Mouse (Mus musculus) c-Kit-positive CD71-negative TER-119-negative erythroid progenitor cells, embryonic 14.5 days (primary cell): ENCODE measurements around the gene Syt9.
"Not testable (repeated sequence)": the region's sequence is repeated elsewhere in the genome, so short reads cannot be mapped to it uniquely, and the experiment has no call there.

Experiments
- DNase-seq: peaks from one replicate; pipeline ENCODE4 v3.0.0-alpha.2; 2013; ENCODE audit warnings: low read depth

Gene Syt9

GRCm38 (mm10) chr7:107461699-107462440, 91.3 kb downstream of the Syt9 start:
- DNase-seq = no peak

DNA sequence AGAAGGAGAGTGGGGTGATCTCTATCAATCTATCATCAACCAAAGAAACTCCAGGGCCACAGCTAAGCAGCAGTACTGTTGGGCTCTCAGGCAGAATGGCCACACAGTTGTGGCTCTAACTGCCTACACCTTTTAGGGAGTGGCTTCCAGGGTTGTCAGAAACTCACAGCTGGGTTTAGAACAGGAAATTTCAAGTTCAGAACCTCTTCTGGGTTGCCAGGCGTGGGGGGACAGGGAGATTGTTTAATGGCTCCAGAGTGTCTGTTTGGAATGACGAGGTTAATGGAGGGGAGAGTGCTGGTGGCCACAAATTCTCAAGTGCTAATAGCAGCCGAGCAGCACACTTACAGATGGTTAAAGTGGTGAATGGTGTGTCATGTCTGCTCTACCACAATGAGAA, 92.4 kb downstream of the Syt9 start:
- DNase-seq = no peak

DNA sequence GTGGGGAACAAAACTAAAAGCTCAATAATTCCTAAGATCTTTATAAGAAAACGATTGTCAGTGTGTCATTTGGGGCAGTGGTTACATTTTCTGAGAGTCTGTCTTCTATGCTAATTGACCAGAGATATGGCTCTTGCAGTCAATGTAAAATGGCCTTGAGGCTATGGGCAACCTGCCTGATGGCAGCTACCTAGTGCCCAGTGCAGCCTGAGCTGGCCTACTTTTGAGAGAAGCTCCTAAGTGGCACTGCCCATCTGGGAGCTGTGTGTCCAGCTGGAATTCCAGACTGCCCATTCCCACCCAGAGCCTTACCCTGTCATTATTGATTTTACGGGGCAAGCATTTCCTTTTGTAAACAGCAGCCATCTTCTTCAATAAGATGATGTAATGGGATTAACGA, 94.6 kb downstream of the Syt9 start:
- DNase-seq = no peak

DNA sequence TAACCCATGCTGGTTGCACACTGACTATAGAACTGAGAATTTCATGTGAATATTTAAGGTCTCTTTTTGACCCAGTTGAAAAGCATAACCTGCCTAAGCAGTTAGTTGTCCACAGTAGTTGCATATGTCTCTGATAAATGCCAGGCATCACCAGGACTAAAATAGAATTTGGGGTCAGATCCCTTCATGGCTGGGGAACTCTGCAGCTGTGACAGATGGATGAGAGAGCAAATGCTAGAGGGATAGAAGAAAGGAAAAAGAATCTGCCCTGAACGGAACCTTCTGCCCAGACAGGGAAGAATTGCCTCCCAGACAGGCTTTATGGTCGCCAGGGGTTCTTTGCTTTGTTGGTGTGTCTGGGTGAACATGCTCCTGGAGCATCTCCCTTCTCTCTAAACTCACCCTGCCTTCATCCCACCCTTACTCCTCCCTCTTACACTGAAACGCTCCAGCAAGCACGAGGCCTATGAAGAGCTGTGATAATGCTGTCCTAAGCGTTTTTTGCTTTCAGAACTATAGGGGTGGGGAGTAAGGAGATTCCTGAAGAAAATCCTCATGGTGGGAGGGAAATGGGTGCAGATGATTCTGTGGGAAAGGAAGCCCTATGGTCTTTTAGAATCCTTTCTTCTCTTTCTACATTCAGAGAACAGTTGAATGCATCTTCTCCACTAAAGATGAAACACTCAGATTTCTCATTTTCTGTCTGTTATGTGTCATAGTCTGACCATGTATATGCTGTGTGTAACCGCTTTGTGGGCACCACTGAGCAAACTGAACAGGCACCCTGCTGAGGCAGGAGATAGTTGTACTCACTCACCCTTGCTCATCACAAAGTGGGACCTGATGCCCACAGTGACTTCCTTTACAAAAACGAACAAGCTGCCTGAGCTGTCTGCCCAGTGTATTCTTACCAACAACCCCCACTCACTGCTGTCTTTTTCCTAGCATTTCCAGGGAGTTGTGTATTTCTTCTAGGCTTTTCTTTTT, 108.7 kb downstream of the Syt9 start:
- DNase-seq = no peak

GRCm38 (mm10) chr7:107485709-107486108, 115.2 kb downstream of the Syt9 start:
- not testable (repeated sequence) for DNase-seq

GRCm38 (mm10) chr7:107495428-107495827, 124.9 kb downstream of the Syt9 start:
- DNase-seq = no peak

- no peak for DNase-seq
These were observed 126.4 kb downstream of the Syt9 start for GRCm38 (mm10) chr7:107496923-107497322.

- DNase-seq = no peak
These were observed 130.1 kb downstream of the Syt9 start for GRCm38 (mm10) chr7:107500641-107501040.

- no peak for DNase-seq
These were observed 134.5 kb downstream of the Syt9 start for GRCm38 (mm10) chr7:107504761-107505712.

GRCm38 (mm10) chr7:107507920-107508319, 137.4 kb downstream of the Syt9 start:
- no peak for DNase-seq

DNA sequence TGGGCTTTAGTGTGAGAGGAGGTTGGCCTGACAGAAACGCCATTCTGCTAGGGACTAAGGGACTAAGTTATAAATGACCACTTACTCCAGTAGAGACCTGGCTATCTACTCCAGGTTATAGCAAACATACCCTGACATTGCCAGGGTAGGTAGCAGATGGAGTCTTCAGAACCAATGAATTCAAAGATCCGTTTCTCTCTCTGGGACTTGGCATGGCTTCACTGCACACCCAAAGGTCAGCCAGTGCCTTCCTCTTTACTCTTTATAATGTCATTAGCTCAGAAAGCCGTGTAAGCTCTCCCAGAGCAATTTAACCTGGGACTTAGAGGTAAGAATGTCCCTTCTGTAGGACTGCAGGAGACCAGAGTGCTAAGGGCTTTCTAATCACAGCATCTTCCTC, 139.2 kb downstream of the Syt9 start:
- DNase-seq = no peak

DNA sequence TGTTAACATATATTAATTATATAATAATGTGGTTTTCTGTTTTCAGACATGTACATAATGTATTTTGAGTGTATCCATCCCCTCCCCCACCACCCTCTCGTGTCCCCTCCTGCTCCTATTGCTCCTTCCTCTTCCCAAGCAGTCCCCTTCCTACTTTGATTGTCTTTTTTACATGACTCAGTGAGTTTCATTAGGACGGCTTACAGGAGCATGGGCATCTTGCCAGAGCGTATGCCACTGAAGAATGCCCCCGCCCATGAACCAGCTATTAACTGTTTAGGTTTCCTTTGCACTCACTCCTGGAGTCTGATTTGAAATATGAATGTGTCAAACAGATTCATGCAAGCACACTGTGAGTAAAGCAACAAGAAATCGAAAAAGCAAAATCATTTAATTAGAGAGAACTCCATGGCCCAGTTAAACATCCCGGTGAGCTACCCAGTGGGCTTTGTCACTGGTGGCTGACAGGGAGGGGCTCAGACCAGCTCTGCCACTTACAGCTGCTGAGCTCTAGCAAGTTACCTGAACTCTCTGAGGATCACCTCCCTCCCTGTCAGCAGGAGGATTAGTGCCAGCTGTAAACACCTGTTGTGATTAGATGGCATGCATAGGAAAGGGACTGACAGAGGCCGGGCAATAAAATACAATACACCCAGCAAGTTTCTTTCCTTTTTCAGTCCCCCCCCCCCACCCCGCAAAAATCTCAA, 146.3 kb downstream of the Syt9 start:
- no peak for DNase-seq

DNA sequence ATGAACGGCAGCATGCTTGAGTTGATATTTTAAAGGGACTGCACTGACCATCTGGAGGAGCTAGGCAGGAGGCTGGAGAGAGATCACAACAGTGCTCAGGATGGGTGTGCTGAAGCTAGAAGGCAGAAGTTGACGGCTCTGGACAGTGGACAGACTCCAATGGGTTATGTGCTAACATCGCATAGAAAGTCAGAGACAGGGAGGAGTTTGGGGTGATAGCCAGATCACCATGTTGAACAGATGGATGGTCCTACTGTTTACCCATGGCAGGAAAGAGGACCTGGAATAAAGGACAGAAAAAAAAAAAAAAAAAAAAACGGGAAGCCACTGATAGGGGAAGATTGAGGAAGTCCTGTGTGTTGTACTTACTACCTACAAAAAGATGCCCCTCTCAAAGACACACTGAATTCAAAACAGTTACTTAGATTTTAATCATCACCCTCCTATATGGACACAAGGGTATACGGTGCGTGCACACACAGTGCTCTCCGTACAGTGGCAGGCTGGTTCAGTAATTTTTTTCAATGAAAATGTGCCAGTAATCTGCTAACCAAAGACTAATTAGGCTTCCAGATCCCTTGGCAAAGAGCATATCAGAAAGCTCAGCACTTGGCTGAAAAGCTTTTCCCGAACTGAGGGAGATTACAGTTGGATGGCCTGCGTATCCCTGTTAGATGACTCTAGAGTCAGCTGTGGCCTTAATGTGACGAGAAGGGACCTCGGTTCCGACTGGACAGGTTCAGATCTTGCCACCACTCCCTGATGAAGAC, 148.9 kb downstream of the Syt9 start:
- DNase-seq = no peak

DNA sequence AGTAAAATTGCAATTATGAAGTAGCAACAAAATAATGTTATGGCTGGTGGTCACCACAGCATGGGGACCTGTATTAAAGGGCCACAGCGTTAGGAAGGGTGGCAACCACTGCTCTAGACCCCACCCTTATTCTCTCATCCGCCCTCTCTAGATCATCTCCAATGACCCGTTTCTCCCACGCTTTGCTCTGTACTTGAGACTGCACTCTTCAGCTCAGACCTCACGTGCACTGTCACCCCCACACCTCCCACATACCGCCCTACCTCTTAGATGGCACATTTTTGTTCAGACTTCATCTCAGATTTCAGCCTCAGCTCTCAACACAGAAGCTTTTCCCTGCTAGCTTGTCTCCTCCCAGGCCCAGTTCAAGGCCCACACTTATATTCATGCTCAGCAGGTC, 150.9 kb downstream of the Syt9 start:
- no peak for DNase-seq

DNA sequence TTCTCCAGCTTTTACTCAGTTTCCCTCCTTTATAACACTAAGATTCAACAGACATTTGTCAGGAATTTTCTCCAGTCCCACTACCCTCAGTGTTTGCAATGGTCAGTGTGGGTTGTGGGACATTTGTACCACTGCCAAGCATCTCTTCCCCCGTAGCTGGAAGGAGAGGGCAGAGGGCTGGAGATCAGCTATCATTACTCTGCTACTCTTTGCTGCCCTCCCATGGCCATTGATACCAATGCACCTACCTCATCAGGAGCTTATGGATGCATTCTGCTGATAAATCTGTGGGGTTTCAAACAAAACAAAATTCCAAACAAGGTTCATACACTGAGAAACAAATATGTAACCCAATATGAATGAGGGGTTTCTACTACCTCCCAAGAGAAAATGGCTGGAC, 155.8 kb downstream of the Syt9 start:
- DNase-seq = peak; percentile 7

DNA sequence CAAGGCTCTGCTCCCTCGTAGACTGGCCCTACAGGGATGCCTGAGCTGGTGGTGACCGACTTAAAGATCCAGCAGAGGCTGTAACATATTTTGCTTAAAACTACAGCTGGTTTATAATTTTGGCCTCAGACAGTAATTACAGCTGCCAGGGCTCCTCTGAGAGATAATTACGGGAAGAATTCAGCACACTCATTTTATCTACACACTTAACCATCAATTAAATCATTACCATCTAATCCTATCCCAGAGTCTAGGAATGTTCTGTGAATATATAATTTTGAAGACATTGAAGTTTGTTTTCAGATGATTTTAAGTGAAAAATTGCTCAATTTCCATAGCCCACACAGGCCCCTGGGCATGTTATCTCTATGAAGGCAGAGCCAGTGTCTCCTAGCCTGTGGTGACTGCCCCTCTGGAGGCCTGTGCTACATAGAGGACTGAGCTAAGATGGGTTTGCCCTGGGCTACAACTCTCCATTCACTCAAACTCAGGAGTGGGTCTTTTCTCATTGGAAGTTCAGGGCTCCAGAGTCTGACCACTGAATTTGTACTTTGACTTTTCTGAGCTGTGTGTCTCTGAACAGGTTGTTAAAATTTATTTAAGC, 157.7 kb downstream of the Syt9 start:
- DNase-seq = no peak

DNA sequence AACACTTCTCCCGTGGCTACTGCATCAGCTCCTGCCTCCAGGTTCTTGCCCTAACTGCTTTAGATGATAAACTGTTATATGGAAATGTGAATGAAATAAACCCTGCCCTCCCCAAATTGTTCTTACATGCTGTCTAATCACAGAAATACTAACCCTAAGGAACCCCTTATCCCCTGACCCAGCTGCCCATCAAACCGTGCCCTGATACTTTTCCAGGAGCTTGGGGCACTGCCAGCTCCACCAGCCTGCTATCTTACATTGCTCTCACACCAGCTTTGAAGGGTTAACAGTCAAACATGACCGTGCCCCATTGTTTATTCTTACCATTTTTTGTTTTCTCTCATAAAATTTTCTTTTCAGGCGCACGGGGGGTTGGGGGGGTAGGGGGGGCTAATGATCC, 158.8 kb downstream of the Syt9 start:
- no peak for DNase-seq

DNA sequence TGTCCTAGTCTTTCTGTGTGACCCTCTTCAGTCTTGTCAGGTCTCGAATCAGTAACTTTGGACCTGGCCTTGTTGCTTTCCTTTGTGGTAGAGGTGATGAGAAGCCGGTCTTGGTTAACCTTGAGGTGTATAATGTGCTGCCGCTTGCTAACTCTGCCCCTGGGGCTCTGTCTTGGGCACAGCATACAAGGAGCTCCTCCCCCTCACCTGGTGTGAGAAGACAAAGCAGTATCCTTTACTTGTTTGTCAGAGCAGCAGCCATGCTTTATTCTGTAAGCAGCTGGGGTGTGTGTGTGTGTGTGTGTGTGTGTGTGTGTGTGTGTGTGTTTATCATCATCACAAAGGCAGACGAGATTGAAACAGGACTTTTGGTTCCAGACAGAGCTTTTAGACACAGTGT, 164.8 kb downstream of the Syt9 start:
- no peak for DNase-seq

GRCm38 (mm10) chr7:107536516-107536915, 166.0 kb downstream of the Syt9 start:
- DNase-seq = no peak

- no peak for DNase-seq
These were observed 169.5 kb downstream of the Syt9 start for GRCm38 (mm10) chr7:107540034-107540433.
